ENCODE assay signal across 28 mouse cellular contexts in genomic region chr3:82104229-82104628, GRCm38 (mm10). TPM values are rescaled to one million over a fixed set of nuclear protein-coding genes. Genes with fewer than 3 reads are reported as not detected.
DNase-seq lines count a peak whose midpoint lies in the region; ATAC-seq and TF ChIP-seq lines count a peak whose summit lies in the region.
"Had no signal": no experiment of that assay in that cellular context is flagged by ENCODE, and none has a peak within 500 bp of the region (broad histone marks: within the 10 kb centered on the region; RNA-seq: fewer than 3 reads in every experiment).

No protein-coding gene starts in this region.

- H3K4me1 ChIP-seq in liver, adult 2 months (ENCODE audit: control insufficient read depth, insufficient read depth, low read length): no peaks in the 10 kb centered on the region; the same call in 1 of the 2 replicates
- H3K4me1 ChIP-seq in liver, embryonic 12.5 days: no peaks in the 10 kb centered on the region
- peaks cover 8 to 30% of the 10 kb centered on the region in 2 experiments for H3K4me1 ChIP-seq in heart, embryonic 14.5 days (ENCODE audit: control insufficient read depth in 2 of 2, insufficient read depth in 2 of 2, low read length in 2 of 2)
- H3K4me1 ChIP-seq: embryonic facial prominence, embryonic 12.5 days; hindbrain, embryonic 13.5 days; limb, embryonic 10.5 days; limb, embryonic 15.5 days; midbrain, embryonic 13.5 days; neural tube, embryonic 13.5 days had no signal

- H3K4me2 ChIP-seq in liver, embryonic 12.5 days: no peak overlapping the region
- H3K4me2 ChIP-seq in heart, embryonic 14.5 days (ENCODE audit: low read length): 0 out of 2 replicates have a peak overlapping the region, but pooled peaks have one; percentile 5
- H3K4me2 ChIP-seq: embryonic facial prominence, embryonic 12.5 days; hindbrain, embryonic 13.5 days; kidney, embryonic 15.5 days; limb, embryonic 15.5 days; midbrain, embryonic 13.5 days; neural tube, embryonic 13.5 days had no signal

- H3K27ac ChIP-seq in liver, adult 2 months (replicated peaks; ENCODE audit: insufficient read depth, low read depth, low read length): no peak overlapping the region
- H3K27ac ChIP-seq in liver, embryonic 12.5 days: no peak overlapping the region
- peak overlapping the region in 1 of 2 experiments; percentile 66; a peak in 2 of 4 replicates for H3K27ac ChIP-seq in heart, embryonic 14.5 days (replicated peaks in 1 of 2; ENCODE audit: control insufficient read depth in 1 of 2, insufficient read depth in 1 of 2, low read depth in 2 of 2, low read length in 2 of 2)
- H3K27ac ChIP-seq: embryonic facial prominence, embryonic 12.5 days; hindbrain, embryonic 13.5 days; kidney, embryonic 15.5 days; limb, embryonic 10.5 days; limb, embryonic 15.5 days; macrophage; midbrain, embryonic 13.5 days; neural tube, embryonic 13.5 days had no signal

- 70% methylated on average over 6 of the region's 6 CpGs for WGBS in liver, adult 2 months
- WGBS in liver, embryonic 12.5 days (ENCODE audit: insufficient replicate concordance): 66% methylated on average over 6 of the region's 6 CpGs
- 7% methylated on average over 6 of the region's 6 CpGs for WGBS in heart, embryonic 14.5 days

- H3K79me2 ChIP-seq in liver, adult 2 months (ENCODE audit: control insufficient read depth, insufficient read depth, low read length): no peaks in the 10 kb centered on the region

- DNase-seq in heart, adult 9 months (ENCODE audit: low spot score in 2 of 2): peak; percentile 30 to 48
- no peak for DNase-seq in heart, postnatal 36 days
- peak; percentile 14 for DNase-seq in liver, adult 2 months (ENCODE audit: extremely low read depth, low read depth, low spot score)
- DNase-seq in left cerebral cortex, postnatal 25 days (ENCODE audit: low spot score in 2 of 2): no peak
- DNase-seq in ovary, postnatal 10 days (ENCODE audit: low spot score): no peak
- DNase-seq: adrenal gland, postnatal 14 days; cerebellum, adult 11-12 months; cerebellum, adult 9-11 months; embryo, embryonic 11 days; gastrocnemius, postnatal 14 days; kidney, postnatal 4 days; liver, postnatal 0 days; lung, postnatal 10 days; thymus, adult 2 months; thymus, postnatal 4 days had no signal

- H3K9ac ChIP-seq in liver, adult 2 months (ENCODE audit: low read depth, low read length): no peak overlapping the region
- H3K9ac ChIP-seq in liver, embryonic 12.5 days: no peak overlapping the region
- no peak overlapping the region for H3K9ac ChIP-seq in heart, embryonic 14.5 days (ENCODE audit: low read length)
- H3K9ac ChIP-seq: embryonic facial prominence, embryonic 12.5 days; hindbrain, embryonic 13.5 days; kidney, embryonic 15.5 days; limb, embryonic 15.5 days; liver, postnatal 0 days; midbrain, embryonic 13.5 days; neural tube, embryonic 13.5 days had no signal

- TF ChIP-seq CTCF in liver, adult 2 months (IDR thresholded peaks at IDR 0.05; ENCODE audit: low read depth, low read length): no peak

- no peaks in the 10 kb centered on the region for H3K27me3 ChIP-seq in liver, adult 2 months (ENCODE audit: control insufficient read depth, insufficient read depth, low read length)
- no peaks in the 10 kb centered on the region for H3K27me3 ChIP-seq in liver, embryonic 12.5 days (replicated peaks)
- no peaks in the 10 kb centered on the region for H3K27me3 ChIP-seq in heart, embryonic 14.5 days (ENCODE audit: control insufficient read depth, insufficient read depth, low read length)
- H3K27me3 ChIP-seq: embryonic facial prominence, embryonic 12.5 days; hindbrain, embryonic 13.5 days; kidney, embryonic 15.5 days; limb, embryonic 15.5 days; midbrain, embryonic 13.5 days; neural tube, embryonic 13.5 days had no signal

- no peak for ATAC-seq in liver, embryonic 12.5 days
- peak; percentile 54; the same call in 1 of the 2 replicates for ATAC-seq in heart, embryonic 14.5 days (ENCODE audit: insufficient number of reproducible peaks, insufficient read depth, low FRiP score, low read depth)
- ATAC-seq: CD4-positive, CD25-positive, alpha-beta regulatory T cell, adult 4 months; forebrain, embryonic 14.5 days; intestine, postnatal 0 days; liver, postnatal 0 days; midbrain, embryonic 13.5 days had no signal

- no peak for TF ChIP-seq POLR2A in liver, adult 2 months (IDR thresholded peaks at IDR 0.05; ENCODE audit: extremely low read depth, insufficient read depth, low read length)

- no peaks in the 10 kb centered on the region for H3K9me3 ChIP-seq in liver, embryonic 12.5 days (replicated peaks)
- no peaks in the 10 kb centered on the region for H3K9me3 ChIP-seq in heart, embryonic 14.5 days (ENCODE audit: control insufficient read depth, low read length)
- H3K9me3 ChIP-seq: embryonic facial prominence, embryonic 12.5 days; hindbrain, embryonic 13.5 days; kidney, embryonic 15.5 days; limb, embryonic 10.5 days; limb, embryonic 15.5 days; midbrain, embryonic 13.5 days; neural tube, embryonic 13.5 days had no signal

- intact Hi-C loops in heart, postnatal 36 days (cut with DNase I): no loop called here
- intact Hi-C loops in left cerebral cortex, postnatal 25 days (cut with DNase I): no loop called here

- H3K4me3 ChIP-seq in liver, adult 2 months (ENCODE audit: insufficient read depth, low read depth, low read length): no peak overlapping the region
- no peak overlapping the region for H3K4me3 ChIP-seq in liver, embryonic 12.5 days
- H3K4me3 ChIP-seq in heart, embryonic 14.5 days (ENCODE audit: control insufficient read depth in 1 of 2, insufficient read depth in 1 of 2, low read depth in 1 of 2, low read length in 2 of 2): no peak overlapping the region
- H3K4me3 ChIP-seq: embryonic facial prominence, embryonic 12.5 days; hindbrain, embryonic 13.5 days; kidney, embryonic 15.5 days; limb, embryonic 10.5 days; limb, embryonic 15.5 days; midbrain, embryonic 13.5 days; neural tube, embryonic 13.5 days had no signal

- H3K36me3 ChIP-seq in liver, adult 2 months (ENCODE audit: control insufficient read depth, insufficient read depth, low read length): no peaks in the 10 kb centered on the region
- H3K36me3 ChIP-seq in liver, embryonic 12.5 days: no peaks in the 10 kb centered on the region
- peaks cover 41% of the 10 kb centered on the region for H3K36me3 ChIP-seq in heart, embryonic 14.5 days (ENCODE audit: control insufficient read depth, insufficient read depth, low read length)
- H3K36me3 ChIP-seq: embryonic facial prominence, embryonic 12.5 days; hindbrain, embryonic 13.5 days; limb, embryonic 10.5 days; limb, embryonic 15.5 days; midbrain, embryonic 13.5 days; neural tube, embryonic 13.5 days had no signal

RNA-seq across cellular contexts. Expression of gene Gucy1b1, which starts 29.7 kb away (rescaled TPM):
- 10 to 100 TPM; 13.6 to 14.5 TPM for total RNA-seq in heart, postnatal 36 days (2021)
- total RNA-seq in liver, adult 2 months (2014; rRNA removed): 6.7 and 7.3 TPM in 2 replicates
- polyA plus RNA-seq in liver, adult 2 months (2012; rRNA removed): 1.9 and 3.0 TPM in 2 replicates
- 14.1 and 14.7 TPM in 2 replicates for polyA plus RNA-seq in liver, embryonic 12.5 days (2016; fragmentation: Nextera tagmentation; extraction: Ambion mirVana)
- polyA plus RNA-seq in heart, embryonic 14.5 days (2014; fragmentation: Nextera tagmentation; extraction: Ambion mirVana): 59.5 and 62.2 TPM in 2 replicates
- 100 to 1,000 TPM; 164 to 168 TPM for total RNA-seq in left cerebral cortex, postnatal 25 days (2021)

RNA-seq across cellular contexts. Expression of gene Gucy1a1, which starts 41.4 kb away (rescaled TPM):
- total RNA-seq in heart, postnatal 36 days (2021): 10 to 100 TPM; 17.6 to 21.7 TPM
- total RNA-seq in liver, adult 2 months (2014; rRNA removed): 4.6 and 5.9 TPM in 2 replicates
- polyA plus RNA-seq in liver, adult 2 months (2012; rRNA removed): 1.4 and 2.7 TPM in 2 replicates
- polyA plus RNA-seq in liver, embryonic 12.5 days (2016; fragmentation: Nextera tagmentation; extraction: Ambion mirVana): 9.8 TPM in 2 replicates
- polyA plus RNA-seq in heart, embryonic 14.5 days (2014; fragmentation: Nextera tagmentation; extraction: Ambion mirVana): 61.0 and 69.3 TPM in 2 replicates
- total RNA-seq in left cerebral cortex, postnatal 25 days (2021): 10 to 100 TPM; 69.2 to 89.4 TPM

Comparison
In these comparisons a context has a peak if more than half of its experiments do, and no peak if none do; other contexts are left out.
1. DNase-seq: peak in heart, adult 9 months (2 of 2) and liver, adult 2 months (single experiment); none in heart, postnatal 36 days (0 of 2), left cerebral cortex, postnatal 25 days (0 of 2) and ovary, postnatal 10 days (single experiment).
2. RNA of gene Gucy1b1, which starts 29.7 kb away (total RNA-seq): 164 to 168 TPM in left cerebral cortex, postnatal 25 days; 13.6 to 14.5 TPM in heart, postnatal 36 days and 6.7 to 7.3 TPM in liver, adult 2 months; every median in the first group is over 10 times any median in the second.